Mouse (Mus musculus): Measurements from ENCODE around the gene Nsun2. TPM values are rescaled to one million over a fixed set of nuclear protein-coding genes. Genes with fewer than 3 reads are reported as not detected.

Nsun2 gene
- polyA plus RNA-seq, 1 experiment: 66.4 TPM

DNA sequence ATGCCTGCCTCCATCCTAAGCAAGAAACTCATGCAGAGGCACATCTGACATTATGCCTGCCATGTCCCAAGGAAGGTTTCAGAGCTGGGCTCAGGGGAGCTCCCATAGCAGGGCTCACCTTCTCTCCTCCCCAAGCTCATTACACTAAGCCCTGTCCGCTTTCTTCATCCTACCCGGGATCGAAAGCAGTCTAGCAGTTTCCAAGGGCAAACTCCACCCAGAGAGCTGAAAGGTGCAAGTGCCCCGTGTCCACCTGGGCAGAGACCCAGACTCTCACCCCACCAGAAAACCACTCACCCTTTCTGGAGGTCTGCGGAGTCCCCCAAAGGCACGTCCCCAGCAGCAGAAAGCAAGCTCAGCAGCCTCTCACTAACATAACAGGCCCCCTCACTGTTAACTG lies 2.6 kb upstream of the Nsun2 start:
- no peak for TF ChIP-seq POLR2A (IDR thresholded peaks at IDR 0.05; ENCODE audit: borderline replicate concordance, control insufficient read depth, low read depth, low read length)
- TF ChIP-seq CTCF (IDR thresholded peaks at IDR 0.05; ENCODE audit: control insufficient read depth, insufficient read depth, low read length): no peak
- no peak overlapping the region for H3K4me3 ChIP-seq (replicated peaks; ENCODE audit: control insufficient read depth, low read depth, low read length)
- WGBS: 92% methylated on average over 6 of the region's 6 CpGs
- H3K4me1 ChIP-seq (ENCODE audit: control insufficient read depth, insufficient read depth, low read length): peaks cover 4% of the 10 kb centered on the region
- H3K27ac ChIP-seq (ENCODE audit: control insufficient read depth, insufficient read depth, low read depth, low read length, poor library complexity): no peak overlapping the region

DNA sequence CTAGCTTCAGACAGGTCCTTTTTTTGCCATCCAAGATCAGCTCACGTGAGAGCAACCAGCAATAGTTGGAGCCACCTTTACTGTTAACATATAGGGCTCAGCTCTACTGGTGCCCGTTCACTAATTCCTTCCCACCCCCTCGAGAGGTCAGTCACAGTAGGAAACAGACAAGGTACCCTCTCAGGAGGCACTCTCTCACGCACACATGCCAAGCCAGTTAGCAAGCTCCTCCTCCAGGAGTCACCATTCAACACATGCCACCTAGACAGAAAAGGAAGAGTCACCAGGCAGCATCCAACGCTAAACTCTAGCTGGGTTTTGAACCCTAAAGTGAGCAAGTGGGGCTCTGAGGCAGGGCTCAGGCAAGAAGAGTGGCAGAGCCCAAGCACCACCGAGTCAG lies 2.1 kb upstream of the Nsun2 start:
- H3K4me1 ChIP-seq (ENCODE audit: control insufficient read depth, insufficient read depth, low read length): peaks cover 4% of the 10 kb centered on the region
- 60% methylated on average over 6 of the region's 6 CpGs for WGBS
- no peak overlapping the region for H3K27ac ChIP-seq (ENCODE audit: control insufficient read depth, insufficient read depth, low read depth, low read length, poor library complexity)
- TF ChIP-seq POLR2A (IDR thresholded peaks at IDR 0.05; ENCODE audit: borderline replicate concordance, control insufficient read depth, low read depth, low read length) (no peak), CTCF (IDR thresholded peaks at IDR 0.05; ENCODE audit: control insufficient read depth, insufficient read depth, low read length) (no peak)
- H3K4me3 ChIP-seq (replicated peaks; ENCODE audit: control insufficient read depth, low read depth, low read length): peak overlapping the region; percentile 29

DNA sequence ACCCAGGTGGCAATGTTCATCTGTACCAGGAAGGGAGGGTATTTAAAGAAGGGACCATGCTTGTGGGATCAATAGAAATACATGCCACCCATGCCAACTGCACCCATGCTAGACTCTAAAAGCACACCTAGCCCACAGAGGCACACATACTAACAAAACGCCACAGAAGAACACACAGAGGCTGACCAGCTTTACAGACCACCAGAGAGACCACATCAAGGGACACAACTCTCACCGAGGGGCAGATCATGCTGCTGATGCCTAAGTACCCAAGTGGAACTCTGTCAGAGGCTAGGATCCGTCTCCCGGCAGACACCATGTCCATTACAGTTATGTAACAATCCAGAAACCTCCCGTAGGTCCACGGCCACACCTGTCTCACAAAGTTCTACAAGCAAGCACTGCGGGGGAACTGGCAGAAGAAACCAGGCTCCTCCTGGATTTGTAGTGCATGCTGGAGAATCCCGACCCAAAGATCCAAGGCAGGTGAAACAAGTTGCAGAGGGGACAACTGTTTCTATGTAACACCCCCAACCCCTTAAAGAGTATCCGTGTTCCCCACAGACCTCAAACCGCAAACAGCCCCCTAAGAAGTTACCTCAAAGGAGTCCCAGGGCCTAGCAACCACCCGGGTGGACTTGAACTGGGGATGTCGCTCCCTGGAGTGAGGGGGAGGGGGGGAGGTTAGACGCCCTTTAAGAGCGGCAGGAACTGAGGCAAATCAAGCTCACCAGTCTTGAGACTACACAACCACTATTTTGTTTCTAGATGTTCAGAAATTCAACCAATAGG lies 1.2 kb upstream of the Nsun2 start:
- peaks cover 3% of the 10 kb centered on the region for H3K4me1 ChIP-seq (ENCODE audit: control insufficient read depth, insufficient read depth, low read length)
- TF ChIP-seq POLR2A (IDR thresholded peaks at IDR 0.05; ENCODE audit: borderline replicate concordance, control insufficient read depth, low read depth, low read length) (no peak), CTCF (IDR thresholded peaks at IDR 0.05; ENCODE audit: control insufficient read depth, insufficient read depth, low read length) (no peak)
- H3K4me3 ChIP-seq (replicated peaks; ENCODE audit: control insufficient read depth, low read depth, low read length): peak overlapping the region; percentile 94
- H3K27ac ChIP-seq (ENCODE audit: control insufficient read depth, insufficient read depth, low read depth, low read length, poor library complexity): no peak overlapping the region
- WGBS: 48% methylated on average over 14 of the region's 14 CpGs

DNA sequence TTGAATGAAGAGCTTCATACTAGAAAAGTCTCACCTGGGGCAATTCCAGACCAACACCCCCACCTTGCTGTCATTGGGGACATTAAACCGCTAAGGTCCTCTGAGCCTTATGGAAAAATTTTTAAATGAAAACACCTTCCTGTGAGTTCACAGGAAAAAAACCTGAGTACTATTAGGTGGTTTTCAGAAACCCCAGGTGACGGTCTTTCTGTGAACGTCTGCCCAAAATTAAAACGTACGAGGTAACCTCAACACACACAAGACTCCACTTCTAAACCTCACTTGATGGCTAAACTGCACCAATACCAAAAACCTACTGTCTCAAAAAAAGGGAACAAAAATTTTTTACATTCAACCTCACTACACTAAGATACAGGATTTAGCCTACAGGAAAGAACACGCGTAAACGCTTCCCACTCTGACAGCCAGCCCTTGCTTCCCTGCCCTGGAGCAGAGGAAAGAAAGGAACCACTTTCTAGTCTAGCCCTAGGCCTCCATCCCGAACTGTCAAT lies 597 bp upstream of the Nsun2 start:
- TF ChIP-seq POLR2A (IDR thresholded peaks at IDR 0.05; ENCODE audit: borderline replicate concordance, control insufficient read depth, low read depth, low read length) (no peak), CTCF (IDR thresholded peaks at IDR 0.05; ENCODE audit: control insufficient read depth, insufficient read depth, low read length) (no peak)
- peak overlapping the region; percentile 94 for H3K27ac ChIP-seq (ENCODE audit: control insufficient read depth, insufficient read depth, low read depth, low read length, poor library complexity)
- peaks cover 3% of the 10 kb centered on the region for H3K4me1 ChIP-seq (ENCODE audit: control insufficient read depth, insufficient read depth, low read length)
- WGBS: 3% methylated on average over 9 of the region's 9 CpGs
- peak overlapping the region; percentile 94 for H3K4me3 ChIP-seq (replicated peaks; ENCODE audit: control insufficient read depth, low read depth, low read length)

DNA sequence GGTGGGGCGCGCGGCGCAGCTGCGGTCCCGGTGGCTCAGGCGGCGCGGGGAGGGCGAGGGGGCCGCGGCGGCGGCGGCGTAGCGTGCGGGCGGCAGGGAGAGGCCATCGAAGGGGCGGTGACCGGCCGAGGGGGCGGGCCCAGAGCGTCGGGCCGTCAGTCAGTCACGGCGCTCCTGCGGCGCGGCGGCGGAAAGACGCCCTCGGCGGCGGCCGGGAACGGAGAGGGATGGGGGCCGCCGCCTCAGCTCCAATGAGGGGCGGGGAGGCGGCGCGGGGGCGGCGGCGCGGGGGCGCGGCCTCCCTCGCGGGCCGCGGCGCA lies 748 bp downstream of the Nsun2 start, which contains the start of gene Tent4a:
TSS of gene Tent4a (minus strand) at position 284 of the 320 bp plus-strand sequence.
- peak within 1 kb of the TSS; percentile 94 for H3K4me3 ChIP-seq (replicated peaks; ENCODE audit: control insufficient read depth, low read depth, low read length)
- 6% methylated on average over 57 of the region's 57 CpGs for WGBS
- H3K4me1 ChIP-seq (ENCODE audit: control insufficient read depth, insufficient read depth, low read length): peaks cover 3% of the 10 kb centered on the region
- peak within 1 kb of the TSS; percentile 94 for H3K27ac ChIP-seq (ENCODE audit: control insufficient read depth, insufficient read depth, low read depth, low read length, poor library complexity)
- TF ChIP-seq CTCF (IDR thresholded peaks at IDR 0.05; ENCODE audit: control insufficient read depth, insufficient read depth, low read length) (no peak), POLR2A (IDR thresholded peaks at IDR 0.05; ENCODE audit: borderline replicate concordance, control insufficient read depth, low read depth, low read length) (no peak)

DNA sequence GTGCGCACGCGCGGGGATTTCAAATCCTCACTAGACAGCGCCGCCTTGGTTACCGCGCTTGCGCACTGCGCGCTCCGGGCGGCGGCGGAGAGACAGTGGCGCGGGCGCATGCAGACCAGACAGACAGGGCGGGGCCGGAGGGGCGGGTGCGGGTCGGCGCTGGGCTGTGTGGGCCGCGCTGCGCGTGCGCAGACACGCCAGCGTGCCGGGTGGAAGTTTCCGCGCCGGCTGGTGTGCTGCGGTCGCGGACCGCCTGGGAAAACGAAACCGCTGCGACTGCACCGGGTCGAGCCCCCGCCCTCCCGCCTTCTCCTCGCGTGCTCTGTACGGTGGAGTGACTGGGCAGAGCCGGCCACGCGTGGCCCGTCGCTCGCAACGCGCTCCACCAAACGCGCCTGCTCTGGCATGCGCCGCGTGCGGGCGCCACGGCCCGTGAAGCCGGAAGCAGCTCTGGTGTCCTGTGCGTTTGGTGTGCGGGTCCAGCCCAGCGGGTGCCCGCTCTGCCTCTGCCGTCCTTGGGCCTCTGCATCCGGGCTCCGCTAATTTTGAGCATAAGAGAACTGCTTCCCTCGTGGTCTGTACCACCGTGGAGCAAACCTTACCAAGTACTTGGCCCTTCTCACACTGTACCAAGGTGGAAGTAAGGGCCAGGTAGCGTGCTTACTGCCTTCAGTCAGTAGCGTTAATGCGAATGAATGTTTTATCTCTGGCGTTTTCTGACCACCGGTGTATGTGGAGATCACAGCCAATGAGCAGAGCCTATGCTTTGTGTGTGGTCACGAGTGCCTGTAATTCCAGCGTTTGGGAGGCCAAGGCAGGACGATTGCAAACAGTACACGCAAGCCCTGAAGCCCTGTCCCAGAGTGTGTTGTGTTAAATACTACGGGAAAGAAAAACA lies 1.4 kb downstream of the Nsun2 start:
- Histone ChIP-seq H3K4me3 (replicated peaks; ENCODE audit: control insufficient read depth, low read depth, low read length) (peak overlapping the region; percentile 88), H3K27ac (ENCODE audit: control insufficient read depth, insufficient read depth, low read depth, low read length, poor library complexity) (peak overlapping the region; percentile 94), H3K4me1 (ENCODE audit: control insufficient read depth, insufficient read depth, low read length) (peaks cover 3% of the 10 kb centered on the region)
- peak; percentile 85; the same call in 1 of the 2 replicates for TF ChIP-seq POLR2A (IDR thresholded peaks at IDR 0.05; ENCODE audit: borderline replicate concordance, control insufficient read depth, low read depth, low read length)
- no peak for TF ChIP-seq CTCF (IDR thresholded peaks at IDR 0.05; ENCODE audit: control insufficient read depth, insufficient read depth, low read length)
- under 1% methylated on average over 86 of the region's 86 CpGs for WGBS

DNA sequence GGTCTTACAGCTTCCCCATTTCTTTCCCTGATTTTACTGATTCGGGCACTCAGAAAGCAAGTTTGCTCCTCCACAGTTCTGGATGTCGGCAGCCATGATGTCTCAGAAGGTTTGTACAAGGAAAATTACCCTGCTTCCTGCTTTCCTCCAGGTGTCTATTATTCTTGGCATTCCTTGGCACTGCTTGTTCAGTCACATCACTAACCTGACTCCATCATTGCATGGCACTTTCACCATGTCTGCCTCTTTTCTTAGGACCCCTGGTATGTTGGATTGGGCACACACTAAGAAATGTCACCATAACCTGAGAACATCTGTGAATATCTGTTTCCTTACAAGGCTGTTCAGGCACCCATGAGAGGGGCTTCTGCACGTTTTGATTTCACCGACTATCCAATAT lies 2.5 kb downstream of the Nsun2 start:
- Histone ChIP-seq H3K4me3 (replicated peaks; ENCODE audit: control insufficient read depth, low read depth, low read length) (no peak overlapping the region), H3K27ac (ENCODE audit: control insufficient read depth, insufficient read depth, low read depth, low read length, poor library complexity) (no peak overlapping the region), H3K4me1 (ENCODE audit: control insufficient read depth, insufficient read depth, low read length) (peaks cover 3% of the 10 kb centered on the region)
- TF ChIP-seq CTCF (IDR thresholded peaks at IDR 0.05; ENCODE audit: control insufficient read depth, insufficient read depth, low read length) (no peak), POLR2A (IDR thresholded peaks at IDR 0.05; ENCODE audit: borderline replicate concordance, control insufficient read depth, low read depth, low read length) (no peak)
- WGBS: 67% methylated on average over 4 of the region's 4 CpGs

DNA sequence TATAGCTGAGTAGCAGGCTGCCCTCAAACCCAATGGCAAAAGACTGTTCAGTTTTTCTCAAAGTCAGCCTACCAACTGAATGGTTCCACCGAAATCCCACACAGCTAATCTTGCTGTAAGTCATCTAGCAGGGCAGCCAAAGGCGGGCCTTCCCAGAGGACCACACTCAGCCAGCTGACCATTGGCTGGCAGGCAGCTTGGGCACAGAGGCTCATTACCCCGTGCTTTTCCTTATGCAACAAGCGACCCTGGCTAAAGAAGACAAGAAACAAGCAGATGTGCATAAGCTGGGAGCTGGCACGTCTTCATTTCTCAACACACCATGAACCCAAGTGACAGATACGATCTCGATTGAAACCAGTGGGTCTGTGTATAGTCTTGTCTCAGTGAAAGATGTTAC lies 3.8 kb downstream of the Nsun2 start:
- TF ChIP-seq CTCF (IDR thresholded peaks at IDR 0.05; ENCODE audit: control insufficient read depth, insufficient read depth, low read length): no peak
- TF ChIP-seq POLR2A (IDR thresholded peaks at IDR 0.05; ENCODE audit: borderline replicate concordance, control insufficient read depth, low read depth, low read length): no peak
- H3K4me1 ChIP-seq (ENCODE audit: control insufficient read depth, insufficient read depth, low read length): no peaks in the 10 kb centered on the region
- no peak overlapping the region for H3K4me3 ChIP-seq (replicated peaks; ENCODE audit: control insufficient read depth, low read depth, low read length)
- 81% methylated on average over 7 of the region's 7 CpGs for WGBS
- H3K27ac ChIP-seq (ENCODE audit: control insufficient read depth, insufficient read depth, low read depth, low read length, poor library complexity): no peak overlapping the region

Measured in bone marrow, adult 2 months (tissue).